Mouse (Mus musculus): ENCODE measurements around the gene Unc119. TPM values are rescaled to one million over a fixed set of nuclear protein-coding genes. Genes with fewer than 3 reads are reported as not detected.

Unc119 gene
- polyA plus RNA-seq, 1 experiment from 2014 or later = 68.6 TPM

DNA sequence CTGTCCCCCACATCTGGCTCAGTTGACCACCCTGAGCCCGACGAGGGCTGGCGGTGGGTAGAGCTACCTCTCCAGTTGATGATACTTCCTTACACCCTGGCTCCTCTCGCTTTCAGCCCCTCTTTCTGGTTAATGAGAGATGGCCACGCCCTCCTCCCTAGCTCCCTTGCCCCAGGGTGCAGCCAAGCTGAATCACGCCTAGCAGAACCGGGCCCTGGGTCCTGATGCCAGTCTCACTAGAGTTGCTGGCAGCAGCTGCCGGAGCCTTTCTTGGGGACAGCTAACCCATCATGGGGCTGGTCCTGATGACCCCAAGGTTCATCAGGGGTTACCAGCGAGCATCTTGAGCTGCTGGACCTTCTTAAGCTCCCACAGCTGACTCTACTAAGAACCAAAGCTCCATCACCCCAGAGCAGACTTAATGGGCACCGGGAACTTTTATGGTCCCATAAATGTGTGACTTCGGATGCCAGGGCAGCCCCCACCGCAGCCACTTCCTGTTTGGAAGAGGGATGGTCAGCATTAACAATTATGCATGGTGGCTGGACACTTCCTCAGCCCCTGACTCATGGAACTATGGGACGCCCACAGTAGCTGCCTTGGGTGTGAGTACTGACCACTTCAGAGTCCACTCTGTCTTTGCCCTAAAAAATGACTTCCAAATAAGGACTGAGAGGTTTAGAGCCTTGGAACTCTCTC lies 20.2 kb downstream of the Unc119 start:
- H3K27me3 ChIP-seq (replicated peaks; ENCODE audit: control insufficient read depth, insufficient read depth, low read length) = no peaks in the 10 kb centered on the region
- H3K27ac ChIP-seq (ENCODE audit: low read length) = no peak overlapping the region
- H3K9ac ChIP-seq (replicated peaks; ENCODE audit: low read depth, low read length) = no peak overlapping the region
- H3K36me3 ChIP-seq (ENCODE audit: control insufficient read depth, insufficient read depth) = no peaks in the 10 kb centered on the region
- H3K4me2 ChIP-seq (ENCODE audit: low read length) = no peak overlapping the region
- H3K4me3 ChIP-seq (replicated peaks; ENCODE audit: low read length) = no peak overlapping the region
- no peak for ATAC-seq
- 78% methylated on average over 13 of the region's 13 CpGs for WGBS
- no peaks in the 10 kb centered on the region for H3K9me3 ChIP-seq (ENCODE audit: control insufficient read depth, low read length)
- no peaks in the 10 kb centered on the region; the same call in 1 of the 2 replicates for H3K4me1 ChIP-seq (replicated peaks; ENCODE audit: control insufficient read depth, insufficient read depth, low read length)

DNA sequence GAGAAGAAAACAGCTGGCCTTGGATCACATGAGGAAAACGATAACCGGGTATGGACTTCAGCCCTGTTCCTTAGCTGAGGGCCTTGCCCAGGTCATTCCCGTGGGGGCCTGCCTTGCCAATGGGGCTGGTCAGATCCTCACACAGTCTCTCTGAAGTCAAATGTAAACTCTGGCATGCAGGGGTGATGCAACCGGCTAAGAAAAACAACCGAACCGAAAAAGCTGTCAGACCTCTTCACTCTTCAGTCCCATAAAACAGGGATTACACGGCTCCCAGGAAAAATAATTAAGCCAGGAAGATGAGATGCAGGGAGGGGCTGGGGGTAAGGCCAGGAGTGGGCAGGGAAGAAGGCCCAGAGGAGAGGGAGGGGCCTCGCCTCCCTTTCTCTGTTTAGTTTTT lies 20.8 kb downstream of the Unc119 start:
- 56% methylated on average over 7 of the region's 8 CpGs for WGBS
- Histone ChIP-seq H3K27ac (ENCODE audit: low read length) (no peak overlapping the region), H3K27me3 (replicated peaks; ENCODE audit: control insufficient read depth, insufficient read depth, low read length) (no peaks in the 10 kb centered on the region), H3K4me3 (replicated peaks; ENCODE audit: low read length) (no peak overlapping the region), H3K4me2 (ENCODE audit: low read length) (no peak overlapping the region), H3K9ac (replicated peaks; ENCODE audit: low read depth, low read length) (no peak overlapping the region), H3K9me3 (ENCODE audit: control insufficient read depth, low read length) (no peaks in the 10 kb centered on the region), H3K4me1 (replicated peaks; ENCODE audit: control insufficient read depth, insufficient read depth, low read length) (no peaks in the 10 kb centered on the region; the same call in 1 of the 2 replicates), H3K36me3 (ENCODE audit: control insufficient read depth, insufficient read depth) (no peaks in the 10 kb centered on the region)
- no peak for ATAC-seq

DNA sequence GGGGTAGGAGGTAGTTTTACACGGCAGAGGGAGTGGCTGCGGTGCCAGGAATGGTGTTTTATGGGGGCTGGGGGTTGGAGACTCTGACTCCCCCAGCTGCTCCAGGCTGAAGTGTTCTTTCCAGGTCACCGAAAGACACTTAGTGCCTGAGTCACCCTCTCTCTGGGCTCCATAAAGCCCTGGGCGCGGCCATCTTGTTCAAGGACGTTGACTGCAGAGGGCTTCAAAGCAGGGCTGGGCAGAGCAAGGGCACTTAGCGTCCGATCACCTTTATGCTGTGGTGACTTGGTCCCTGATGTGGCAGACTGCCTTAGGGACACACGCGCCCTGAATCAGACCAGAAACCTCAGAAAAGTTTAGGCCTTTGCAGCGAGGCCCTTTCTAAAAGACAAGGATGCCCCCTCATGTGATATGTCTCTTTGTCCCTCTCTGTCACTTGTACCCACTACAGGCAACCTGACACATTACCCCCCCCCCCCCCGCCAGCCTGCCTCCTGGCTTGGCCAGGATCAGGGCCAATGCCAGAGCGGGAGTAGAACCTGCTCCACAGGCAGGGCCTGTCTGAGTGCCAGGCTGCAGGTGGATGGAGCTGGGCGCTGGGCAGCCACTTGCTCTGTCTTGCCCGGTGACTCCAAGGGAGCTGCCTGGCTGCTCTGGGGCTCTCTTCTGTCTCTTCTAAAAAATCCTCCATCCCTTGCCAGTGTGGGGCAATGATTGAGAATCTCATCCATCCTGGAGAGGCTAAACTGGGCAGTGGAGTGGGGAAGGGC lies 24.4 kb downstream of the Unc119 start:
- Histone ChIP-seq H3K27me3 (replicated peaks; ENCODE audit: control insufficient read depth, insufficient read depth, low read length) (no peaks in the 10 kb centered on the region), H3K9me3 (ENCODE audit: control insufficient read depth, low read length) (no peaks in the 10 kb centered on the region), H3K27ac (ENCODE audit: low read length) (no peak overlapping the region), H3K4me1 (replicated peaks; ENCODE audit: control insufficient read depth, insufficient read depth, low read length) (no peaks in the 10 kb centered on the region), H3K9ac (replicated peaks; ENCODE audit: low read depth, low read length) (no peak overlapping the region), H3K36me3 (ENCODE audit: control insufficient read depth, insufficient read depth) (no peaks in the 10 kb centered on the region), H3K4me2 (ENCODE audit: low read length) (no peak overlapping the region), H3K4me3 (replicated peaks; ENCODE audit: low read length) (no peak overlapping the region)
- WGBS = 92% methylated on average over 15 of the region's 15 CpGs
- no peak for ATAC-seq

DNA sequence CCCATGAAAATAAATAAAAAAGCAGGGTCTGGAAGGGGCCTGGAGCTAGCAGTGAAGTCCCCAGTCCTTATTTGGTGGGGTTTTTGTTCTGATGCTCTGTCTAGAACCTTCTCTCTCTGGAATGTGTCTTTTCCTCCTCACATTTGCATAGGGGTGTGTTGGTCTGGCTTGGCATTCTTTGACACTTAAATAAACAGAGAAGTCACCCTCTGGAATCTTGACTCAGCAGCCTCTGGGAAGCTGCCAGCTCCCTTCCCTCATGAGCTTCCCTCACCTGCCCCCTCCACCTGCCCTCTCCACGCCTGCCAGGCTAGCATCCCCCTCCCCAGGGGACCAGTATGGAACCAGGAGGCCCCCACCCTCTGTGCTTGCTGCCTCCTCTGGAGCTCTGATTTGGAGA lies 27.1 kb downstream of the Unc119 start:
- Histone ChIP-seq H3K36me3 (ENCODE audit: control insufficient read depth, insufficient read depth) (no peaks in the 10 kb centered on the region), H3K4me1 (replicated peaks; ENCODE audit: control insufficient read depth, insufficient read depth, low read length) (no peaks in the 10 kb centered on the region), H3K27me3 (replicated peaks; ENCODE audit: control insufficient read depth, insufficient read depth, low read length) (no peaks in the 10 kb centered on the region), H3K9me3 (ENCODE audit: control insufficient read depth, low read length) (no peaks in the 10 kb centered on the region), H3K4me2 (ENCODE audit: low read length) (no peak overlapping the region), H3K9ac (replicated peaks; ENCODE audit: low read depth, low read length) (no peak overlapping the region), H3K4me3 (replicated peaks; ENCODE audit: low read length) (no peak overlapping the region), H3K27ac (ENCODE audit: low read length) (no peak overlapping the region)
- WGBS = 56% methylated on average over 1 of the region's 1 CpGs
- ATAC-seq = no peak

DNA sequence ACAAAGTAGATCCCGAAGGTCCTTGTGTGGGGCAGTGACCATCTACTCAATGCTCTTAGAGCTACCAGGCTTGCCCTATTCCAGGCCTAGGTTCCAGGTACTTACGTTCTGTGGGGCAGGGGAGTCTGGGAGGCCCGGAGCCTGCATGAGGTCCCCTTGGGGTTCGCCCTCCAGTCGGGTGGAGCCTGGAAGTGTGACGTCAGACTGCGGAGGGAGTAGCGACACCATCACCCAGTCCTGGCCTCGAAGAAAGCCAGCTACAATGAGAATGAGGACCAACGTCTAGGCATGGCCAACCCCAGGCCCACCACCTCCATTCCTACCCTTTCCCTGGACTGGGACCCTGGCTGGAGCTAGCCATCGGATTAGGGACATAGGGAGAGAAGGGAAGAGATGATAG lies 28.4 kb downstream of the Unc119 start:
- Histone ChIP-seq H3K4me2 (ENCODE audit: low read length) (no peak overlapping the region), H3K9ac (replicated peaks; ENCODE audit: low read depth, low read length) (no peak overlapping the region), H3K4me1 (replicated peaks; ENCODE audit: control insufficient read depth, insufficient read depth, low read length) (no peaks in the 10 kb centered on the region), H3K36me3 (ENCODE audit: control insufficient read depth, insufficient read depth) (no peaks in the 10 kb centered on the region), H3K27me3 (replicated peaks; ENCODE audit: control insufficient read depth, insufficient read depth, low read length) (no peaks in the 10 kb centered on the region), H3K4me3 (replicated peaks; ENCODE audit: low read length) (no peak overlapping the region), H3K27ac (ENCODE audit: low read length) (no peak overlapping the region), H3K9me3 (ENCODE audit: control insufficient read depth, low read length) (no peaks in the 10 kb centered on the region)
- 90% methylated on average over 11 of the region's 11 CpGs for WGBS
- ATAC-seq = no peak

DNA sequence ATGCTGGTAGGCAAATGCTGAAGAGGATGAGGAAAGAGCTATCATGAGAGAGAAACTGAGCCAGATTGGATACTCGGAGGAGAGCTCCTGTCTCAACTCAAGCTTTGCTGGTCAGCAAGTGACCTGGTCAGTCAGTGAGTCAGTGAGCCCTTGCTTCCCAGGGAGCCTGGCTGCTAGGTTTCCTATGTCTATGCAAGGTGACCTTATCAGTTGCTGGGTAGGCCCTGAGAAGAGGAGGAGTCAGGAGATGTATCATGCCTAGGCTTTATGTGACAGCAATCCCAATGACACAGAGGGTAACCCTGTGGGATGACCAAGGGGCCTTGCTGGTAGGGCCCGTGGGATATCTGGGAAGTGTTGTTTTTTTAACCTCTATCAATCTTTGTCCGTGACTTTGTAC lies 28.9 kb downstream of the Unc119 start:
- ATAC-seq = no peak
- WGBS = 89% methylated on average over 3 of the region's 3 CpGs

DNA sequence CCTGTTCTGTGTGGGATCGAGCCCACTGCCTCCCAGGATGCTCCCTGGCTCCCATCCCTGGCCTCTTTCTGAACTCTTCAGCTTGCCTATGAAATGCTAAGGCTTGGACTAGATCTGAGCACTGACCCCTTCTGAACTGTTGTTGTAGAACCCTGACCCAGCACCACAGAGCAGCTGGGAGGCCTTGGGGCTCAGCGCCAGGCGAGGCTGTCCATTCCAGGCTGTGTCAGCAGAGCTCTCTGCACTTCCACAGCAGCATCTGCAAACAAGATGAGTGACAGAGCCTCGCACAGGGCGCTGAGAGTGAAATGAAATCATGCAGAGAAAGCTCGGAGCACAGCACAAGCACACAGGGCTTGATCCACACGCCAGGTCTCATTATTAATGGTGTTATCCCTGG lies 29.3 kb downstream of the Unc119 start:
- Histone ChIP-seq H3K36me3 (ENCODE audit: control insufficient read depth, insufficient read depth) (no peaks in the 10 kb centered on the region), H3K9ac (replicated peaks; ENCODE audit: low read depth, low read length) (no peak overlapping the region), H3K4me1 (replicated peaks; ENCODE audit: control insufficient read depth, insufficient read depth, low read length) (no peaks in the 10 kb centered on the region), H3K9me3 (ENCODE audit: control insufficient read depth, low read length) (no peaks in the 10 kb centered on the region), H3K27ac (ENCODE audit: low read length) (no peak overlapping the region), H3K4me3 (replicated peaks; ENCODE audit: low read length) (no peak overlapping the region), H3K4me2 (ENCODE audit: low read length) (no peak overlapping the region), H3K27me3 (replicated peaks; ENCODE audit: control insufficient read depth, insufficient read depth, low read length) (no peaks in the 10 kb centered on the region)
- ATAC-seq = no peak
- 58% methylated on average over 7 of the region's 7 CpGs for WGBS

More for the DNA sequence above, 28.9 kb downstream of the Unc119 start:
- Histone ChIP-seq H3K27me3 (replicated peaks; ENCODE audit: control insufficient read depth, insufficient read depth, low read length) (no peaks in the 10 kb centered on the region), H3K4me3 (replicated peaks; ENCODE audit: low read length) (no peak overlapping the region), H3K36me3 (ENCODE audit: control insufficient read depth, insufficient read depth) (no peaks in the 10 kb centered on the region), H3K4me1 (replicated peaks; ENCODE audit: control insufficient read depth, insufficient read depth, low read length) (no peaks in the 10 kb centered on the region), H3K9ac (replicated peaks; ENCODE audit: low read depth, low read length) (no peak overlapping the region), H3K4me2 (ENCODE audit: low read length) (no peak overlapping the region), H3K27ac (ENCODE audit: low read length) (no peak overlapping the region), H3K9me3 (ENCODE audit: control insufficient read depth, low read length) (no peaks in the 10 kb centered on the region)

DNA sequence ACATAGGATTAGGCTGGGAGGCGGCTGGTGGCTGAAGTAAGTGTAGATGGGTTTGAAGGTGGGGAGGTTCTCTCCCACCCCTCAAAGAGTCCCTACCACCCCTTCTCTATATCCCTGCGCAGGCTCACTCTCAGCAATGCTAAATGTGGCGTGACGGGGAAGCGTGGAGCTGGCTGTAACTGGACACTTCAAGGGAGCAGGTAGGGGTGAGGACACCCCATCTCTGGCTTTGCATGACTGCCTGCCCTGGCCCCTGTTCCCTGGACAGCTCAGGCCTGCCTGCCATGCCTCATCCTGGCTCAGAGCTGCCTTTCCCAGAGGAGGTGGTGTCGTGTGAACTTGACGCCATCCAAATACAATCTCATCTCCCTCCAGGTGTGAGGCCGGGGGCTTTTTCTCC lies 30.9 kb downstream of the Unc119 start:
- Histone ChIP-seq H3K4me3 (replicated peaks; ENCODE audit: low read length) (no peak overlapping the region), H3K9me3 (ENCODE audit: control insufficient read depth, low read length) (no peaks in the 10 kb centered on the region), H3K36me3 (ENCODE audit: control insufficient read depth, insufficient read depth) (no peaks in the 10 kb centered on the region), H3K4me1 (replicated peaks; ENCODE audit: control insufficient read depth, insufficient read depth, low read length) (no peaks in the 10 kb centered on the region), H3K4me2 (ENCODE audit: low read length) (no peak overlapping the region), H3K27ac (ENCODE audit: low read length) (no peak overlapping the region), H3K27me3 (replicated peaks; ENCODE audit: control insufficient read depth, insufficient read depth, low read length) (no peaks in the 10 kb centered on the region), H3K9ac (replicated peaks; ENCODE audit: low read depth, low read length) (no peak overlapping the region)
- 85% methylated on average over 8 of the region's 8 CpGs for WGBS
- no peak for ATAC-seq

DNA sequence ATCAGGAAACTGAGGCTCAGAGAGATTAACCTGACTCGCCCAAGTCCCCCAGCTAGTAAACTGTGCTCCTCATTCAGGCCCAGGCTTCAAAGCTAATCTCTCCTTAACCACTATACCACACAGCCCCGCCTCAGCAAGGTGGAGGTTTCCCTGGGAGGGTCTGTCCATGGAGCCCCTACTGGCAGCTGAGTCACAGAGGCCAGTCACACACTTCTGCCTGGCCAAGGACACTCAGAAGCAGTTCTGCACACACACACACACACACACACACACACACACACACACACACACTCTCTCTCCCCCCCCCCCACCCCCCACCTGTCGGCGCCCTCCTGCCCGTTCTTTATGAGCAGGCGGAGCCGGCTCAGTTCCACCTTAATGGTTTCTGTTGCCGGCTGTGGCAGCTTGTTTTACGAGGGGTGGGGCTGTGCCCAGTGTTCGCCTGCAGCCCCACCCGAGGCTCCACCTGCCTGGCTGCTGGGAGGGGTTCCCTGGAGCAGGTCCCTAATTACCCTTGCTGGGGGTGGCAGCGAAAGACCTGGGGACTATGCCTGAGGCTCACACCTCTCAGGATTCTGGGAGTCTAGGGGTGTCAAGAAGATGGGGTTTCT lies 34.4 kb downstream of the Unc119 start:
- Histone ChIP-seq H3K9ac (replicated peaks; ENCODE audit: low read depth, low read length) (no peak overlapping the region), H3K27ac (ENCODE audit: low read length) (no peak overlapping the region), H3K27me3 (replicated peaks; ENCODE audit: control insufficient read depth, insufficient read depth, low read length) (no peaks in the 10 kb centered on the region), H3K36me3 (ENCODE audit: control insufficient read depth, insufficient read depth) (no peaks in the 10 kb centered on the region), H3K4me2 (ENCODE audit: low read length) (no peak overlapping the region), H3K9me3 (ENCODE audit: control insufficient read depth, low read length) (no peaks in the 10 kb centered on the region), H3K4me3 (replicated peaks; ENCODE audit: low read length) (no peak overlapping the region), H3K4me1 (replicated peaks; ENCODE audit: control insufficient read depth, insufficient read depth, low read length) (no peaks in the 10 kb centered on the region)
- 45% methylated on average over 10 of the region's 12 CpGs for WGBS
- ATAC-seq = no peak

Data from forebrain, embryonic 16.5 days (tissue).